Mouse (Mus musculus) liver, embryonic 16.5 days (tissue): ENCODE measurements around the gene Rpl36a. TPM values are rescaled to one million over a fixed set of nuclear protein-coding genes. Genes with fewer than 3 reads are reported as not detected.
"Not testable (repeated sequence)": the region's sequence is repeated elsewhere in the genome, so short reads cannot be mapped to it uniquely, and the experiment has no call there.

ENCODE experiments used
- ATAC-seq: fragments of 200-750 bp; cut with Nextera tagmentation; 2 replicates; pipeline ENCODE4 v1.8.0; 2017; ENCODE audit warnings: low read depth, mild to moderate bottlenecking, moderate number of reproducible peaks, moderate library complexity
- H3K27ac ChIP-seq: fragments of 300-500 bp; sonication (generic); 2 replicates; pipeline ENCODE4 v1.5.1; 2014; ENCODE audit warnings: mild to moderate bottlenecking, low read length
- H3K27me3 ChIP-seq: fragments of 300-500 bp; sonication (generic); 2 replicates; pipeline ENCODE4 v1.6.1; 2014; ENCODE audit warnings: low read depth, low read length, mixed read lengths; ENCODE audit not compliant: control insufficient read depth, insufficient read depth
- H3K36me3 ChIP-seq: fragments of 300-500 bp; sonication (generic); 2 replicates; pipeline ENCODE4 v1.6.1; 2014; ENCODE audit warnings: mild to moderate bottlenecking; ENCODE audit not compliant: control insufficient read depth, insufficient read depth
- H3K4me1 ChIP-seq: fragments of 300-500 bp; sonication (generic); 2 replicates; pipeline ENCODE4 v1.6.1; 2014; ENCODE audit warnings: low read depth, low read length, mixed read lengths; ENCODE audit not compliant: control insufficient read depth
- H3K4me2 ChIP-seq: fragments of 300-500 bp; sonication (generic); 2 replicates; pipeline ENCODE4 v1.6.1; 2014; ENCODE audit warnings: low read depth, low read length, mixed read lengths
- H3K4me3 ChIP-seq: fragments of 300-500 bp; sonication (generic); 2 replicates; pipeline ENCODE4 v1.5.1; 2014; ENCODE audit warnings: low read depth, mild to moderate bottlenecking, low read length
- H3K9ac ChIP-seq: fragments of 300-500 bp; sonication (generic); 2 replicates; pipeline ENCODE4 v1.6.1; 2014; ENCODE audit warnings: low read depth, low read length
- H3K9me3 ChIP-seq: fragments of 300-500 bp; sonication (generic); replicated peaks from 2 replicates; pipeline ENCODE4 v1.6.1; 2016; ENCODE audit warnings: low read length; ENCODE audit not compliant: control insufficient read depth
- WGBS: fragments of 180-500 bp; shearing (Covaris S2); extraction: QIAGEN DNeasy Blood & Tissue Kit; methylation state at CpG from one replicate; pipeline ENCODE4 v1.1.7; 2014; ENCODE audit not compliant: insufficient replicate concordance; 5-methylcytosine and 5-hydroxymethylcytosine counted together
- polyA plus RNA-seq: library from polyadenylated mRNA; unstranded; fragments of >200 nt; fragmentation: Nextera tagmentation; extraction: Ambion mirVana; gene quantifications from 2 replicates; pipeline ENCODE4 v1.2.1, GENCODE M21; 2015

Gene Rpl36a
- 216 and 255 TPM in 2 replicates for polyA plus RNA-seq

GRCm38 (mm10) chrX:134585103-134586002 lies at the start of gene Rpl36a:
Rpl36a (plus strand) TSS chrX:134585654.
- H3K4me1 ChIP-seq: peaks cover 9% of the 10 kb centered on the region
- peak within 1 kb of the TSS; percentile 67 for H3K4me3 ChIP-seq
- H3K9ac ChIP-seq: peak within 1 kb of the TSS; percentile 61
- no peaks in the 10 kb centered on the region for H3K27me3 ChIP-seq
- no peaks in the 10 kb centered on the region for H3K9me3 ChIP-seq
- H3K27ac ChIP-seq: peak within 1 kb of the TSS; percentile 74
- peak within 1 kb of the TSS; percentile 72 for H3K4me2 ChIP-seq
- H3K36me3 ChIP-seq: peaks cover 3% of the 10 kb centered on the region
- whole genome bisulfite sequencing: 20% methylated on average over 45 of the region's 45 CpGs
- peak; percentile 92 for ATAC-seq

- not testable (repeated sequence) for H3K36me3 ChIP-seq, H3K27ac ChIP-seq, H3K27me3 ChIP-seq, H3K4me1 ChIP-seq, H3K9me3 ChIP-seq
- WGBS: 36% methylated on average over 10 of the region's 10 CpGs
- Histone ChIP-seq H3K4me2 (peak overlapping the region; percentile 57), H3K9ac (0 out of 2 replicates have a peak overlapping the region, but pooled peaks have one; percentile 41), H3K4me3 (peak overlapping the region; percentile 69)
- 0 out of 2 replicates have a peak, but pooled peaks have one; percentile 5 for ATAC-seq
Measured at GRCm38 (mm10) chrX:134539795-134540194, 45.7 kb upstream of the Rpl36a start.

GRCm38 (mm10) chrX:134540414-134541135 lies 44.9 kb upstream of the Rpl36a start:
- Histone ChIP-seq H3K27ac (peak overlapping the region; percentile 4), H3K4me3 (peak overlapping the region; percentile 69), H3K9me3 (no peaks in the 10 kb centered on the region), H3K27me3 (no peaks in the 10 kb centered on the region), H3K4me2 (peak overlapping the region; percentile 57), H3K9ac (peak overlapping the region; percentile 74), H3K36me3 (no peaks in the 10 kb centered on the region), H3K4me1 (no peaks in the 10 kb centered on the region; the same call in 1 of the 2 replicates)
- WGBS: 19% methylated on average over 12 of the region's 12 CpGs
- no peak for ATAC-seq

- no peaks in the 10 kb centered on the region for H3K27me3 ChIP-seq
- no peaks in the 10 kb centered on the region; the same call in 1 of the 2 replicates for H3K4me1 ChIP-seq
- 19% methylated on average over 55 of the region's 61 CpGs for WGBS
- peak within 1 kb of the TSS; percentile 57 for H3K4me2 ChIP-seq
- H3K27ac ChIP-seq: peak within 1 kb of the TSS; percentile 80
- peak within 1 kb of the TSS; percentile 69 for H3K4me3 ChIP-seq
- H3K9ac ChIP-seq: peak within 1 kb of the TSS; percentile 74
- no peaks in the 10 kb centered on the region for H3K36me3 ChIP-seq
- no peaks in the 10 kb centered on the region for H3K9me3 ChIP-seq
- ATAC-seq: peak; percentile 90
Measured at GRCm38 (mm10) chrX:134541145-134541954, 44.1 kb upstream of the Rpl36a start, which contains the start of gene Timm8a1. Timm8a1 (minus strand) TSS chrX:134541865.

- Histone ChIP-seq H3K4me2 (peak overlapping the region; percentile 57), H3K9me3 (no peaks in the 10 kb centered on the region), H3K4me1 (no peaks in the 10 kb centered on the region; the same call in 1 of the 2 replicates), H3K36me3 (no peaks in the 10 kb centered on the region), H3K27me3 (no peaks in the 10 kb centered on the region), H3K27ac (peak overlapping the region; percentile 80), H3K4me3 (peak overlapping the region; percentile 69), H3K9ac (peak overlapping the region; percentile 74)
- no peak for ATAC-seq
- WGBS: 19% methylated on average over 6 of the region's 6 CpGs
Measured at GRCm38 (mm10) chrX:134541955-134542308, 43.5 kb upstream of the Rpl36a start.

GRCm38 (mm10) chrX:134547330-134547729 lies 38.1 kb upstream of the Rpl36a start:
- Histone ChIP-seq H3K4me2 (no peak overlapping the region), H3K4me3 (no peak overlapping the region), H3K27ac (no peak overlapping the region), H3K9me3 (no peaks in the 10 kb centered on the region), H3K9ac (no peak overlapping the region), H3K36me3 (no peaks in the 10 kb centered on the region), H3K4me1 (no peaks in the 10 kb centered on the region), H3K27me3 (no peaks in the 10 kb centered on the region)
- ATAC-seq: no peak
- 64% methylated on average over 4 of the region's 4 CpGs for WGBS

- H3K27ac ChIP-seq: no peak overlapping the region
- WGBS: 23% methylated on average over 5 of the region's 5 CpGs
- no peak overlapping the region for H3K4me2 ChIP-seq
- H3K36me3 ChIP-seq: no peaks in the 10 kb centered on the region
- no peak overlapping the region for H3K9ac ChIP-seq
- no peak overlapping the region for H3K4me3 ChIP-seq
- no peaks in the 10 kb centered on the region for H3K27me3 ChIP-seq
- ATAC-seq: no peak
- no peaks in the 10 kb centered on the region for H3K4me1 ChIP-seq
- H3K9me3 ChIP-seq: no peaks in the 10 kb centered on the region
Measured at GRCm38 (mm10) chrX:134550903-134551302, 34.6 kb upstream of the Rpl36a start.

- Histone ChIP-seq H3K4me3 (no peak overlapping the region), H3K9me3 (no peaks in the 10 kb centered on the region), H3K9ac (no peak overlapping the region), H3K27me3 (no peaks in the 10 kb centered on the region), H3K27ac (no peak overlapping the region), H3K4me1 (no peaks in the 10 kb centered on the region), H3K36me3 (no peaks in the 10 kb centered on the region), H3K4me2 (no peak overlapping the region)
- ATAC-seq: no peak
- WGBS: 76% methylated on average over 4 of the region's 4 CpGs
Measured at GRCm38 (mm10) chrX:134553326-134553725, 32.1 kb upstream of the Rpl36a start.
